Mouse (Mus musculus) left cerebral cortex, postnatal 14 days (tissue): ENCODE measurements at regions not wholly inside any gene's neighbourhood (a gene's known extent, or its start where the extent isn't known, plus 50 kb on each side); places are given as distances from the start of the nearest gene placed in this dataset.

Source experiments
- DNase-seq, 2 experiments: peaks; one replicate each; pipeline ENCODE4 v3.0.0; 2021 to 2022; ENCODE audit warnings: low spot score in 2 of 2, mixed read lengths in 1 of 2
- intact Hi-C: fragments of 180-260 bp; cut with DNase I; formaldehyde crosslinking; loops from one replicate; pipeline ENCODE4 v1.15.1; 2025

DNA sequence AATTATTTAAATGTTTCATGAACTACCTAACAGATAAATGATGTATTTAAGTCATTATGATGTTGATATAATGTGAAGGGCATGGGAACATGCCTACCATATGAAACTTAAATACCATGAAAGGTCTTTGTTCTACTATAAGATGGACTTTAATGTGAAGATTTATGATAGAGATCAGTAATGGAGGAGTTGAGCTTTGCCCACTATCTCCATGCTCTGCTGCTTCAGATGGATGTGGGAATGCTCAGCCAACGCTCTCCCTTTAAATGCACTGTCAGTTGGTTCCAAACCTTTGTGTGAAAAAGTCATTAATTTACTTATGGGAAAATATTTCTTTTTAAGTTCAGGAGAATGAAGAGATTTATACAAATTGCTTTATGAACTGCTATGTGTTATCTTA, 1040.9 kb downstream of the Fam19a2 start:
- no peak for DNase-seq
- intact Hi-C loops = no loop called here

GRCm38 (mm10) chr10:124305644-124306043, 1041.8 kb downstream of the Fam19a2 start:
- intact Hi-C loops = no loop called here
- DNase-seq = no peak

DNA sequence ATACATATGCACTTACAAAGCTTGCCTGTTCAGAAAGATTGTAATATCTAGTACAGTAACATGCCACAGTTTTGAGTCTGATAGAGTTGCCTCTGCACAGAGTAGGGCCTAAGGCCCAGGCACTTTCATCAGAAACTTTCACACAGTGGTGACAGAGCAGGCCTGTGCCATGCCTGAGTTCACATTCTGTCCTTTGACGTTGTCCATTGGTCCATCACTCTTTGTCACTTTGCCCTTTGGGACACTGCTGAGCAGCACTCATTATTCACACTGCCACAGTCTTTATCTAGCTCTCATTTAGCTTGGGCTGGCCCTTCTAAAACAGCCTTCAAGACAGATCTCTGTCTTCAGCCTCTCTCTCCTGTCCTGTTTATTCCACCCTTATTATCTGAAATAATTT, 1055.0 kb downstream of the Fam19a2 start:
- intact Hi-C loops = no loop called here
- no peak for DNase-seq

GRCm38 (mm10) chr10:124320191-124321110, 1056.7 kb downstream of the Fam19a2 start:
- intact Hi-C loops = no loop called here
- peak; percentile 1 to 4 for DNase-seq

DNA sequence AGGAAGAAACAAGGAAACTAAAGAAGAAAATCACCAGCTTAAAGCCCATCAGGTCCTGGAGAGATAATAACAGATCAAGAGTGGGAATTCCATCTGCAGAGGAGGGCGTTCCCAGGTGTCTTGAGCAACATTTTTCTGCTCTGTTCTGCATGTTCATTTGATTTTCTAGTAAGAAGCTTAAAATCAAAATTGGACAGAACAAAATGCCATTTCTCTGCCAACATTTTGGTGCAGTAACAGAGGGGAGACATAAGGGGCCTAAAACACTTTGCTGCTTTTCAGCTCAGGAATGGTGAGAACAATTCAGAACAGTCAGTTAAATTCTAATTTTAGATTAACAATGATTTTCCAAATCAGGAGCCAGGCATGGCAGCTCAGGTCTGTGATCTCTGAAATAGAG, 1056.8 kb downstream of the Slc16a7 start:
- intact Hi-C loops = no loop called here
- no peak for DNase-seq

DNA sequence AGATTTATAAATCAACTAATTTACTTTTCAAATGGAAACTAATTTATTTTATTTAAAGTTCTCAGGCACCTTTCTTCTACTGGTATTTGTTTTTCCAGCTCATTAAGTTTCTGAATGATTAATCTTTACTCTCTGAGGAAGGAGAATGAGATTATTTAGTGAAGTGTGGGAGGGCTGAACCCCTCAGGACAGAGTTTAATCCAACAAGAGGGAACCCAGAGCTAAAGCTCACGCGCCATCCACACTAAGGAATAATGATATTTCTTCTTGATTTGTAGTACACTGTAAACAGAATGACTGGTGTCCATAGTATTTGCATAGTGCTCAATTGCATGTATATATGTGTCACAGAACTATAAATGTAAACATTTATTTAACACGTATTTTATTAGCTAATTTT, 1050.3 kb downstream of the Slc16a7 start:
- no peak for DNase-seq
- intact Hi-C loops = no loop called here

- peak; percentile 8 to 23 for DNase-seq
- intact Hi-C loops = no loop called here
These were observed 1040.0 kb downstream of the Slc16a7 start for GRCm38 (mm10) chr10:124349300-124349699.

DNA sequence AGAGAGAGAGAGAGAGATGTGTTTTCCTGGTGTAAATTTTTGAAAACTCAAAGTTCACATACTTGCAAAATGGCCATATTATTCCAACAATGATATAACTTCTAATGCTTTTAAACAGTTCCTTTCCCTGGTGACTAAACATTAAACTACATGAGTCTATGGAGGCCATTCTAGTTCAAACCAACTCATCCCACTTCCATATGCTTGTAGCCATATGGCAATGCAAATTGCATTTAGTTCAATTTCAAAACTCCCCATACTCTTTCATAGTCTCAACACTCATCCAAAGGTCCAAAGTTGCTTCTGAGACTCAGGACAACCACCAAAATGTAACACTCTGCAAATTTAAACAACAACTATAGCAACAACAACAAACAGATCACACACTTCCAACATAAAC, 1026.5 kb downstream of the Slc16a7 start:
- no peak for DNase-seq
- intact Hi-C loops = no loop called here

GRCm38 (mm10) chr10:124370994-124371393, 1018.3 kb downstream of the Slc16a7 start:
- peak in 1 of 2 experiments; percentile 51 for DNase-seq
- intact Hi-C loops = no loop called here

DNA sequence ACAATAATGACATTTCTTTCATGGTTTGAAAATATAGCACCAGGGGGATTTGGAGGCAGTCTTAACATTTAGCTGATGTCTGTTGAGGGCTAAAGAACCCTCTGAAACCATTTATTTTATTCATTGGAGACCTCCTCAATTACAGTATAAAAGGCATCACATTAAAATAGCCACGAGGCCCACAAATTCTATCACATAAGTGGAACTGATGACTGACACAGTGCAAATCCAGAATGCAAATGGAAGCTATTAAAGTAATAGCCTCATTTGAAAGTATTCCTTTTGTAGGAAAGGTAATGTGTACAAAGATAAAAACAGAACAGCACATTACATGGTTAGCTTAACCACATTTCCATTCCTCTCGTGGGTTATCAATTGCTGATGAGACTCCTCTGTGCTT, 986.6 kb downstream of the Slc16a7 start:
- DNase-seq = no peak
- intact Hi-C loops = no loop called here

DNA sequence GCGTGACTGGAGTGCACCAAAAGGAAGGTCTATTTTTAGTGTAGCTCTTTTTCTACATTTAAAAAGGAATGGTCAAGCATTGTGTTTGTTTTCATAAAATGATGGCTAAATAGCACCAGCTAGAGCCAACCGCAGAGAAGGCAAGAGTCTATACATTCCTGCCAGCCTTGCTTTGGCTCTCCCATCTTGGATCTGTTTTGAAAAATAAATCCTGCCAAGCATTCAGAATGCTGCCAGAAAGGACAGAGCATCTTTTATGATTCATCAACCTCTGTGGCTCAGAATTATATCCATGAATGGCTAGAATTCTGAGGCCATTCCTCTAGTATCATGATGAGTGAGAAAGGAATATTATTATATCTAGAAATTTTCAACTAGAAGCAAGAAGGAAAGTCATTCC, 979.6 kb downstream of the Slc16a7 start:
- DNase-seq = no peak
- intact Hi-C loops = no loop called here

DNA sequence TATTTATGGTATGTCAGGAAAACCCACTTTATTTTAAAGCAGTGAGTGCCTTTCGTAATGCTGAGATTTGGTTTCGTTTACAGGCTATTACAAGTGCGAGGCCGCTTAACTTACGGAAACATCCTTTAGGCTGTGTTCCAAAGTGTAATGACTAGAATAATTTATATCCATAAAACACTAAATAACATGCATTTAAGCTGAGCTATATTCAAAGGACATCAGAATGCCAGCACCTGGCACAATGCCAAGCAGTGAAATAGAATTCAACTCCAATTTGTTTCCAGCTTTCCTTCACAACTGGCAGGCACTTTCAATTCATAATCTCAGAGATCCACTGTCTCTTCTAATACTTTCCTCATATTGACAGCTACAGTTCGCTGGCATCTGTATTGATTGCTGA, 972.7 kb downstream of the Slc16a7 start:
- DNase-seq = peak in 1 of 2 experiments; percentile 13
- intact Hi-C loops = no loop called here

- intact Hi-C loops = no loop called here
- DNase-seq = no peak
These were observed 965.8 kb downstream of the Slc16a7 start for GRCm38 (mm10) chr10:124423418-124423817.
